Mouse (Mus musculus): ENCODE measurements around the gene C2.

C2 gene

DNA sequence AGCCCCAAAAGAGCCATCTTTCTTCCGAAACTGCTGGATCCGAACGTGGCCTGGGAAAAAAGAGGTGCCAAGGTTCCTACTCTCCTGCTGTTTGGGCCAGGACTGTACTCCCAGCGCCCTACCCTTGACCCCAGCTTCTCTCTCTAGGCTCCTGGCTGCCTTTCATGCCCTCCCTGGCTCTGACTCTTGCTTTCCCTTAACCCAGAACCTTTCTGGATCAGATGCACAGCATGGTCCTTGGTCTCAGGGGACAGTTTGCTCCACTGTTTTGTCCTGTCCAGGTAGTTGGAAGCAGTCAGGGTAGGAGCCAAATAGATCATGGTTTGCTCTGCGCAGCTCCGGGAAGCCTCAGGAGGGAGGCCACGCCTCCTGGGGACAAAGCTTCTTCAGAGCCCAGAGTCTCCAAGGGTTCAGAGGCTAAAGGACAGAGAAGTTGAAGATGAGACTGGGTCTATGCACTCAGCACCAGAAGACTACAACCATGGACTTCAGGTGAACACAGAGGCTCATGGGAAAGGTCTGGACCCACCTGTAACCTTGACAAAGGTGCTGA, 83.2 kb downstream of the C2 start:
- DNase-seq = no peak

DNA sequence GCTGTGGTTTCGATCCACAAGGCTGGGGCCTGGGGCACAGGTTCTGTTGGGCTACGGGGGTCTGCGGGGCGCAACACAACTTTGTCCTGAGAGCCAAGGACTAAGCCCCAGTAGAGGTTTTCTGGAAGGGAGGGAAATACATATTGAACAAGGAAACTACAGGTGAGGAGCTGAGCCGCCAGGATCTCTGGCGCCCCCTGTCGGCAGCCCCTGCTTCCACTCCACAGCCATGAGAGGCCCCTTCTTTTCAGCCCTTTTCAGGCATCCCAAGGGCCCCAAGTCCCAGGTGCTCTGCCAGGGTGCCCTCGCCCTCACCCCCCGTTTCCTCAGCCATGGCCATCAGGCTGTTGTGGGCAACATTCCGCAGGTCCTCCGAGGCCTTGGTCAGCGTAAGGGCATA, 84.3 kb downstream of the C2 start:
- peak; percentile 46 to 49 for DNase-seq

All from cerebellum, postnatal 36 days (tissue).